Mouse (Mus musculus) spleen, adult 2 months (tissue): ENCODE data around the gene Senp3. TPM values are rescaled to one million over a fixed set of nuclear protein-coding genes. Genes with fewer than 3 reads are reported as not detected.
"Not testable (repeated sequence)": the region's sequence is repeated elsewhere in the genome, so short reads cannot be mapped to it uniquely, and the experiment has no call there.

Source experiments
- DNase-seq, 2 experiments: peaks; one replicate each; pipeline versions ENCODE4 v3.0.0 to v3.0.0-alpha.2; 2012 to 2021; ENCODE audit warnings: low spot score in 2 of 2, low read depth in 1 of 2
- H3K27ac ChIP-seq: fragments of 200-500 bp; 2 replicates; pipeline ENCODE4 v1.5.1; 2012; ENCODE audit warnings: low read length, inconsistent platforms; ENCODE audit not compliant: insufficient read depth
- H3K27me3 ChIP-seq: fragments of 200-500 bp; 2 replicates; pipeline ENCODE4 v1.6.1; 2012; ENCODE audit warnings: mild to moderate bottlenecking, moderate library complexity, low read length, inconsistent platforms; ENCODE audit not compliant: control insufficient read depth, insufficient read depth
- H3K36me3 ChIP-seq: fragments of 200-500 bp; 2 replicates; pipeline ENCODE4 v1.6.1; 2012; ENCODE audit warnings: mild to moderate bottlenecking, low read length, inconsistent platforms; ENCODE audit not compliant: control insufficient read depth, insufficient read depth
- H3K4me1 ChIP-seq: fragments of 200-500 bp; 2 replicates; pipeline ENCODE4 v1.6.1; 2011; ENCODE audit warnings: inconsistent platforms; ENCODE audit not compliant: control insufficient read depth, insufficient read depth, insufficient read length
- H3K4me3 ChIP-seq: fragments of 200-500 bp; 2 replicates; pipeline ENCODE4 v1.5.1; 2011; ENCODE audit warnings: mild to moderate bottlenecking, inconsistent platforms; ENCODE audit not compliant: insufficient read depth, insufficient read length; ENCODE audit errors: extremely low read depth
- CTCF ChIP-seq: fragments of 200-500 bp; IDR thresholded peaks from 2 replicates; pipeline ENCODE4 v1.5.1; 2011; ENCODE audit warnings: mild to moderate bottlenecking, inconsistent platforms; ENCODE audit not compliant: insufficient read depth, insufficient read length, insufficient replicate concordance; ENCODE audit errors: extremely low read depth
- POLR2A ChIP-seq: fragments of 200-500 bp; IDR thresholded peaks from 2 replicates; pipeline ENCODE4 v1.6.1; 2011; ENCODE audit warnings: low read depth, low read length, inconsistent platforms
- whole genome bisulfite sequencing: fragments of 180-500 bp; shearing (Covaris S2); methylation state at CpG from one replicate; pipeline ENCODE4 v1.1.7; 2018; 5-methylcytosine and 5-hydroxymethylcytosine counted together
- polyA plus RNA-seq: library from polyadenylated mRNA; depleted of rRNA; stranded (reverse); fragments of >200 nt; gene quantifications from 2 replicates; pipeline ENCODE4 v1.2.3, GENCODE M21; 2012; rRNA removed

The Senp3 gene
- polyA plus RNA-seq, 1 experiment, result 32.6 TPM

DNA sequence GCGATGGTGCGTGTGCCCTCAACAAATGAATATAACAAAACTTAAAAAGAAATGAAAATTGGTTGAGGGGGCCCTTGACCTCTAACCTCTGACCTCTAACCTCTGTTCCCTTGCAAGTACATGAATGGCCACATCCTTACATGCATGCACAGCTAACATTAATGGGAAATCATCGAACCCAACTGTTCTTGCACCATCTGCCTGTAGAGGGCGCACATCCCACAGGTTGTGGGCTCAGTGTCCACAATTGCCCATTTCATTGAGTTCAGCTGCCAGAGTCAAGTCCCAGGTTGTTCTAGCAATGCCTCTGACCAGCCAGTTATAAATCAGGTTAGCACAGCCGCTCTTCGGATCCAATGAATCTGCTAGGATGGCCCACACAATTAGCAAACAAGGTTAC lies 53.6 kb downstream of the Senp3 start:
- TF ChIP-seq POLR2A, result no peak
- peak; percentile 78; the same call in 1 of the 2 replicates for TF ChIP-seq CTCF
- H3K36me3 ChIP-seq, result no peaks in the 10 kb centered on the region
- WGBS, result 39% methylated on average over 6 of the region's 6 CpGs
- no peak overlapping the region for H3K4me3 ChIP-seq
- H3K4me1 ChIP-seq, result no peaks in the 10 kb centered on the region
- H3K27ac ChIP-seq, result no peak overlapping the region
- DNase-seq, result peak; percentile 55 to 71
- no peaks in the 10 kb centered on the region for H3K27me3 ChIP-seq

DNA sequence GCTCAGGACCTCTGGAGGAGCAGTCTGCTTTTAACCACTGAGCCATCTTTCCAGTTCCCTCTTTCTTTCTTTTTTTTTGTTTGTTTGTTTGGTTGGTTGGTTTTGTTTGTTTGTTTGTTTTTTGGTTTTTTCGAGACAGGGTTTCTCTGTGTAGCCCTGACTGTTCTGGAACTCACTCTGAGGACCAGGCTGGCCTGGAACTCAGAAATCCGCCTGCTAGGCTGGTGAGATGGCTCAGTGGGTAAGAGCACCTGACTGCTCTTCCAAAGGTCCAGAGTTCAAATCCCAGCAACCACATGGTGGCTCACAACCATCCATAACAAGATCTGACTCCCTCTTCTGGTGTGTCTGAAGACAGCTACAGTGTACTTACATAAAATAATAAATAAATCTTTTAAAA lies 57.5 kb downstream of the Senp3 start:
- WGBS, result 70% methylated on average over 2 of the region's 2 CpGs
- H3K27ac ChIP-seq, H3K4me3 ChIP-seq, H3K36me3 ChIP-seq, DNase-seq, H3K27me3 ChIP-seq, H3K4me1 ChIP-seq: not testable (repeated sequence)

Other genes starting within 250 kb of the Senp3 start
- gene Dnah2, start 133.0 kb downstream of the Senp3 start, polyA plus RNA-seq, result 0.29 and 0.31 TPM in 2 replicates
- gene Efnb3, start 121.9 kb downstream of the Senp3 start, polyA plus RNA-seq, result 1.1 and 1.2 TPM in 2 replicates
- 15.6 and 21.3 TPM in 2 replicates for gene Wrap53, start 101.8 kb downstream of the Senp3 start, polyA plus RNA-seq
- gene Trp53, start 101.7 kb downstream of the Senp3 start, polyA plus RNA-seq, result 105 and 144 TPM in 2 replicates
- 10.7 and 11.2 TPM in 2 replicates for gene Atp1b2, start 76.1 kb downstream of the Senp3 start, polyA plus RNA-seq
- gene Shbg, start 64.2 kb downstream of the Senp3 start, polyA plus RNA-seq, result not detected in 2 replicates
- gene Sat2, start 60.1 kb downstream of the Senp3 start, polyA plus RNA-seq, result 1.1 and 1.4 TPM in 2 replicates
- gene Fxr2, start 49.1 kb downstream of the Senp3 start, polyA plus RNA-seq, result 40.9 and 41.6 TPM in 2 replicates
- 0.09 and 0.35 TPM in 2 replicates for gene Sox15, start 26.8 kb downstream of the Senp3 start, polyA plus RNA-seq
- 63.6 and 74.2 TPM in 2 replicates for gene Mpdu1, start 19.4 kb downstream of the Senp3 start, polyA plus RNA-seq
- gene Cd68, start 15.9 kb downstream of the Senp3 start, polyA plus RNA-seq, result 103 and 114 TPM in 2 replicates
- gene Eif4a1, start 9.7 kb downstream of the Senp3 start, polyA plus RNA-seq, result 172 and 196 TPM in 2 replicates
- 4.6 and 4.9 TPM in 2 replicates for gene Tnfsf13, start 3.7 kb upstream of the Senp3 start, polyA plus RNA-seq
- 23.9 and 26.6 TPM in 2 replicates for gene Tnfsf12, start 13.8 kb upstream of the Senp3 start, polyA plus RNA-seq
- gene Tnfsfm13, start 14.0 kb upstream of the Senp3 start, polyA plus RNA-seq, result 4.8 and 5.0 TPM in 2 replicates
- 43.8 and 45.4 TPM in 2 replicates for gene Polr2a, start 76.6 kb upstream of the Senp3 start, polyA plus RNA-seq
- gene Slc35g3, start 79.9 kb upstream of the Senp3 start, polyA plus RNA-seq, result not detected in 2 replicates
- gene Zbtb4, start 83.8 kb upstream of the Senp3 start, polyA plus RNA-seq, result 28.4 and 37.0 TPM in 2 replicates
- 7.1 and 8.4 TPM in 2 replicates for gene Chrnb1, start 113.9 kb upstream of the Senp3 start, polyA plus RNA-seq
- 1.1 and 1.2 TPM in 2 replicates for gene Fgf11, start 119.8 kb upstream of the Senp3 start, polyA plus RNA-seq
- gene Tmem102, start 123.5 kb upstream of the Senp3 start, polyA plus RNA-seq, result 0.23 and 0.31 TPM in 2 replicates
- gene Gm39566, start 133.2 kb upstream of the Senp3 start, polyA plus RNA-seq, result not detected in 2 replicates
- gene Spem2, start 136.4 kb upstream of the Senp3 start, polyA plus RNA-seq, result not detected in 2 replicates
- gene Spem1, start 140.1 kb upstream of the Senp3 start, polyA plus RNA-seq, result not detected in 2 replicates
- 9.1 and 10.2 TPM in 2 replicates for gene Nlgn2, start 155.7 kb upstream of the Senp3 start, polyA plus RNA-seq
- 93.7 and 99.0 TPM in 2 replicates for gene Tmem256, start 156.4 kb upstream of the Senp3 start, polyA plus RNA-seq
- gene Plscr3, start 164.3 kb upstream of the Senp3 start, polyA plus RNA-seq, result 35.4 and 44.3 TPM in 2 replicates
- gene Tnk1, start 176.6 kb upstream of the Senp3 start, polyA plus RNA-seq, result 0.85 and 1.2 TPM in 2 replicates
- not detected in 2 replicates for gene Tmem95, start 195.9 kb upstream of the Senp3 start, polyA plus RNA-seq
- 3.6 TPM in 2 replicates for gene Kctd11, start 199.3 kb upstream of the Senp3 start, polyA plus RNA-seq
- gene Acap1, start 213.5 kb upstream of the Senp3 start, polyA plus RNA-seq, result 142 and 162 TPM in 2 replicates
- 0.48 and 0.51 TPM in 2 replicates for gene 2810408A11Rik, start 218.9 kb upstream of the Senp3 start, polyA plus RNA-seq
- 43.3 and 45.2 TPM in 2 replicates for gene Neurl4, start 219.0 kb upstream of the Senp3 start, polyA plus RNA-seq
- gene Gps2, start 231.8 kb upstream of the Senp3 start, polyA plus RNA-seq, result 119 and 145 TPM in 2 replicates
- gene Eif5a, start 239.9 kb upstream of the Senp3 start, polyA plus RNA-seq, result 219 and 257 TPM in 2 replicates